Mouse (Mus musculus) adrenal gland, postnatal 4 days (tissue): ENCODE data around the gene Plscr3. TPM values are rescaled to one million over a fixed set of nuclear protein-coding genes. Genes with fewer than 3 reads are reported as not detected.
"Not testable (repeated sequence)": the region's sequence is repeated elsewhere in the genome, so short reads cannot be mapped to it uniquely, and the experiment has no call there.

ENCODE experiments used
- DNase-seq, 2 experiments: peaks; one replicate each; pipeline ENCODE4 v3.0.0; 2021 to 2022; ENCODE audit warnings: low spot score in 2 of 2, mixed read lengths in 2 of 2
- total RNA-seq, 2 experiments: library from RNA; stranded (reverse); gene quantifications; 2 replicates each; pipeline ENCODE4 v1.2.3; 2021

Plscr3 gene
- total RNA-seq, 2 experiments from 2014 or later = 76.6 to 77.9 TPM

DNA sequence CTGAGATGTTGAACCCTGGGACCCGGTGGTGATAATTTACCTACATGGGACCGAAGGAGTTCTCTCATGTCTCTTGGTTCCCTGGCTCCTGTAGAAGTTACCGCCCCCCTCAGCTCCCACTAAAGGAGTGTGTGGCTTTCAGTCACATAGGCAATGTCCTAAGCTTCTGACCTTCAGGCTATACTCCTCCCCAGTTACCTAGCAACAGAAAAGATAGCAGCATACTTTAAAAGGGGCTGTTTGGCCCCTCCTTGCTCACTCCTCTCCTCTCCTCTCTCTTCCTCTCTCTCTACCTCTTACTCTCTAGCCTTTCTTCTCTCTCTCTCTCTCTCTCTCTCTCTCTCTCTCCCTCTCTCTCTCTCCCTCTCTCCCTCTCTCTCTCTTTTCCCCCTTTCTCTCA, 17.6 kb downstream of the Plscr3 start:
- DNase-seq = not testable (repeated sequence)

DNA sequence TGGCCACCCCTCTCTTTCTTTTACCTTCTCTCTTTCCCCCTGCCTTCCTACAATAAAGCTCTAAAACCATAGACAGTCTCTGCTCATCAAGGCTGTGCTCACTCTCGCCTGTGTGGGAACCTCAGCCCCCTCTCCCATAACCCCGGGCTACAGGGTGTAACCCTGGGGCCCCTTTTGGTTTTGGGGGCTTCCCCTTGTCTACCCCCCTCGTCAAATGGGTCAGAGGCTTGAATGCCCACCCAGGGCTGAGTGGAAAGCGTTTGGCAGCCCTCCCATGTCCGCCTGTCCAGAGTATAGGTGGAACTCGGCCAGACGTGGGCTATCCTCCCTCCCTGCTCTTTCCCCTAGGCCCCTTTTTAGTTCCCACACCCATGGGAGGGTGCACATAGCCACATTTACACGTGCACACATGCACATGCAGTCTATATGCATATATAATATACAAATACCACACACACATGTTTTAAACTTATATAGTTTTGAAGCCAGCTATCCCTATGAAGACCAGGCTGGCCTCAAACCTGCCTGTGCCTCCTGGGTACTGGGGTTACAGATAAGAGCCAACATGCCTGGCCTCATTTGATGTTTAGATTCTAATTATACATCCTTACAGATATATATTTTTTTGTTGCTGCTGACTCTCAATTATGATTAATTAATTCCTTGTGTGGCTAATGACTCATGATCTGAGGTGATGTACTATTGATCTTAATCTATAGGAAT, 18.1 kb downstream of the Plscr3 start:
- no peak for DNase-seq

DNA sequence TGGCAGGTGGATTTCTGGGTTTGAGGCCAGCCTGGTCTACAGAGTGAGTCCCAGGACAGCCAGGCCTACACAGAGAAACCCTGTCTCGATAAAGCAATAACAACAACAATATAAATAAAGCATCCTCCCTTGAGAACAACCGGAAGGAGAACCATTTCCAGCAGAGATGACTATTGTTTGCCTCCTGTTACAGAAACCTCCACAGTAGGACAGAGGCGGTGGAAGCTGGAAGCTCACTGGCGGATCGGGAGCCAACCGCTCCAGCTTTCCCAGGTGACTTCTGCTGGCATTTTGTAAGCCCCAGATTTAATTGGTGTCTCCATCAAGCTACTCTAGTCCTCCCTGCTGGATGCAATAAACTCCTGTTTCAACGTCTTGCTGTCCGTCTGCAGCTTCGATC, 19.4 kb downstream of the Plscr3 start:
- DNase-seq = no peak

- no peak for DNase-seq
These were observed 21.2 kb downstream of the Plscr3 start for GRCm38 (mm10) chr11:69867335-69867734.

DNA sequence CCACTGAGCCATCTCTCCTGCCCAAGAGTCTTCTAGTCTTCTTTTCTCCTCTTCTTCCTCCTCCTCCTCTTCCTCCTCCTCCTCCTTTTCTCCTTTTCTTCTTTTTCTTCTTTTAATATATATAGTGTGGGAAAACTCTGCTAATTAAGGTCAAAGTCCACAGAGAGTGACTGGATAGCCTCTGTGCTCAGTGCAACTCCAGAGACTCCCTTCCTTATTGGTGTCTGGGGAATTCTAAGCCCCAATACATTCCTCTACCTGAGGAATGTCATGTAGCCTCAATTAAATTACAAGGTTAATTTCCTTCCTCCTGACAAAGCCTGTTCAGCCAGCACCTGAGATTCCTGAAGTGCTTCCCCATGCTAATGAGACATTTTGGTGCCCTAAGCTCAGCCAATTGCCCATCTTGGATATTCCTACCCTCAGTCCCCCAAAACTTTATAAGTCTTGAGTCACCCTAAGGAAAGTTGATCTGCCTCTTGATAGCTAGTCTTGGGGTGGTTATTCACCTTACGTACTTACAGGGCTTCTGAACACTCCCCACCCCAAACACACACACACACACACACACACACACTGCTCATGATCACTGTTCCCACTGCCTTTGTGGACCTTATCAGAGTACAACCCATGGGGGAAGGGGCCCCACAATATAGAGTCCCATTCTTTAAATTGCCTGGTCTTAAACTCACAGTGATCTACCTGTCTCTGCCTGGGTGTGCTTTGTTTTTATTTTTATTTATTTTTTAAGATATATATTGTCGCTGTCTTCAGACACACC, 24.3 kb downstream of the Plscr3 start:
- DNase-seq = no peak

- no peak for DNase-seq
These were observed 25.6 kb downstream of the Plscr3 start for GRCm38 (mm10) chr11:69871822-69872221.

GRCm38 (mm10) chr11:69872451-69872850, 26.3 kb downstream of the Plscr3 start:
- DNase-seq = no peak

DNA sequence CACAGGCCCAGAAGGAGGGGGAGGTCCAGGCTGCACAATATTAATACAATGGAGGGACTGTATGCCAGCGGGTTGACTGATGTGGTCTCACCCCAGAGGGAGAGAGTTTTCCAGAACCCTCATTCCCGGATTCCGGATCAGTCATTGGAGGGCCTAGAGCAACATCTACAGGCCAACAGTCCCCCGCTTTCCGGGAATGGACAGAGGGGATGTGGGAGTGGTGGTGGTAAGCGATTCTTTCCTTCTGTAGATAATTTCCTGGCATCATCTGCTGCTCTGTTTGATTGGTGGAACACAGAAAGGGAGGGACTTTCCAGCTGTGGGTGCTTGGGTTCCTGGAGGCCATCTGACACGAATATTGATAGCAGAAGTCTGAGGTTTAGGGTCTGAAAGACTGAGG, 30.0 kb downstream of the Plscr3 start:
- DNase-seq = no peak

DNA sequence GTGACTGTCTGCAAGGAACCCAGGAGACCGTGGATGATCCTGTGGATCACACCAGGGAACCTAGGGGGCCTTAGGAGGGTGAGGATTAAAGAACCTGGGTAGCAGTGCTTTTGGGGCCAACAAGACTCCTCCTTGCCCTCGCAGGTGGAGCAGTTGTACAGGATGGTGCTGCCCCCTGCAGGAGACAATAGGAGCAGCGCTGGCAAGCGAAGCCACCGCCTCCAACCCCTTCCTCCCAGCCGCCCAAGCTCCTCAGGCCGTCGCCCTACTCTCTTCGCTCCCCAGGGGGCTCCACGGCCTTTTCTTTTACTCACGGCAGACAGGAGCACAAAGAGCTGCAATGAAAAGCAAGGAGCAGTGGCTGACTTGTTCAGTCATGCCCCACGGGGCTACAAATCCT, 30.7 kb downstream of the Plscr3 start:
- DNase-seq = peak; percentile 73 to 79

DNA sequence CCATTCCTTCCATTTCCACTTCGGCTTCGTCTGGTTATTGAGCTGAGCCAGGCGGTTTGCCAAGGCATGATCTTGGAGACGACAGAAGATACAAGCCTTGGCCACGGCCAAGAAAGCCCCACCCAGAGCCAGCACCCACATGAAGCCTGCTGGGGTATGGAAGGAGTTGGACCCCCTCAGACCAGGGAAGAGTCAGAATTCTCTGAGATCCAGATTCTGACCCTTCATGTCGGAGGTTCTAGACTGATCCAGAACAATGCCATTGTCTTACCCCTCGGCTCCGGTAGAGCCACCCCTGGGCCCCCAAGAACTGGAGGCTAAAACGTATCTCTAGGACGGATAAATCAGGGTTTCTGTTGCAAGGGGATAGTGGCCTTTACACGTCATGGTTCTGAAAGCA, 31.7 kb downstream of the Plscr3 start, which contains the start of gene Tmem95:
Gene Tmem95, minus strand, starts transcription at position 141 of the 400 bp plus-strand sequence.
- no peak for DNase-seq

- DNase-seq = no peak
These were observed 32.2 kb downstream of the Plscr3 start for GRCm38 (mm10) chr11:69878399-69878798.

GRCm38 (mm10) chr11:69878952-69879351, 32.8 kb downstream of the Plscr3 start:
- DNase-seq = no peak

DNA sequence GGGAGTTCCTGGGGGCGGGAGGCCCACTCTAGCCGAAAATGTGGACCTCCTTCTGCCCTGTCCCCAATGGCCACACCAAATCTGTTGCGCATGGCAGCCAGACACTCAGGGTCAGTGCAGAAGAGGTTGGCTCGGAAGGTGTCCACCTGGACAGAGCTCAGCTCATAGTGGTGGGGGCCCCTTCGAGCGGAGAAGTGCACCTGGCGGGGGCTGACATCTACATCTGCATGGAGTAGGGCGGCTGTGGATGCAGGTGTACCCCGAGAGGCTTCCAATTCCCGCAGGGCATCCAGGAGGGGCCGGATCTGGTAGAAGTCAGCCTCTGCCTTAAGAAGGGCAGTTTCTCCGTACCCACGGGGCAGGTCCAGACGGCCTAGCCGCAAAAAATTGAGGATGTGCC, 33.5 kb downstream of the Plscr3 start:
- no peak for DNase-seq

DNA sequence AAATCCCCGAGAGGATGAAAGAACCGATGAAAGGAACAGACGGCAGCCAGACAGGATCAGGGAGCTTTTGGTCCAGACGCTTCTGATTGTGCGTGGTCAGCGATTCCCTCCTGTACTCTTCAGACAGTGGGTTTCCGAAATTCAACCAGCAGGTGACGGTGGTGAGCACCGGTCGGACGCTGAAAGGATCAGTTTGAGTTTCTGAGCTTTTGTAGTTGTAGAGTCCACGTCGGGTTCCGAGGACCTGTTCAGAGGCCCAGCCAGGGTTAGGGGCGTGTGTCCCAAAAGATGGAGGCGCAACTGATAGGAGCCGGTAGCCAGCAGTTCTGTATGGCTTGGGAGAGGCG, 34.3 kb downstream of the Plscr3 start:
- peak; percentile 40 to 57 for DNase-seq

- DNase-seq = peak; percentile 67 to 83
These were observed 34.9 kb downstream of the Plscr3 start, which contains the start of gene Kctd11 for GRCm38 (mm10) chr11:69880853-69881603. Gene Kctd11, minus strand, starts transcription at chr11:69881406.

DNA sequence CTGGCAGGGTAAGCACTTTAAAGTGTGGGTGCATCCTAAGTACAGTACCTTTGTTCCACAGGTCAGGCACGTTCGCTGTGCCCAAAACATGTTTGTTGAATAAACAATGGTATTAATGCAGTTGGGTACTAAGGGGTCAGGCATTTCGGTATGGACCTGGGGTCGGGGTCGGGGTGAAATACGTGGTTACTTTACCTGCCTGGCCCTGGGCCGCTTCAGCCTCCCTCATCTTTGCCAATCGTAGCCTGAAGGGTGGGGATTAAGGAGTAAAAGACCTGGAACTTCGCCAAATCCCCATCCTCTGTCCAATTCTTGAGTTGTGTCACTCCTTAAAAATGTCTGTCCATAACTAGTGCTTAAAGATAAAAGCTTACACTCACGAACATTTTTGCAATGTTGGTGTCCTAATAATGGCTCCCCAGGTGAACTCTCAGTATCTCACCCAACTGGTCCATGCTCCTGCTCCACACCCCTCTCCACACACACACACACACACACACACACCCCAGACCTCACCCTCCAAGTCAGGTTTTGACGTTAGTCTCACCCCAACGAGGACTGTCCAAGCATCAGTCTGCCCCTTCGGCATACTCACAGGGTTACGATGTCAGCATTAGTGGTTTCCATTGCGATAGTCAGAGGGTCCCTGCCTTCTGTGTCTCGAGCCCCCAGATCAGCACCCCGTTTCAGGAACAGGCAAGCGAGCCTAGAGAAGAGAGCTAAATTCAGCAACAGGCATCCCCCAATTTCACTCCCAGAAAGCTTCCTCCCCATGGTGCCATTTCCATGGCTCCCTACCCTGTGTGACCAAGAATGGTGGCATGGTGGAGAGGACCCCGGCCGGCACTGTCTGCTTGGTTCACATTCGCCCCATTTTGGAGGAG, 35.9 kb downstream of the Plscr3 start:
- no peak for DNase-seq

GRCm38 (mm10) chr11:69883066-69883465, 36.9 kb downstream of the Plscr3 start:
- DNase-seq = no peak

GRCm38 (mm10) chr11:69883527-69884151, 37.5 kb downstream of the Plscr3 start:
- DNase-seq = no peak

- no peak for DNase-seq
These were observed 38.1 kb downstream of the Plscr3 start for GRCm38 (mm10) chr11:69884240-69884639.

- DNase-seq = no peak
These were observed 38.5 kb downstream of the Plscr3 start for GRCm38 (mm10) chr11:69884663-69885062.
